Mouse (Mus musculus) kidney, postnatal 0 days (tissue): ENCODE measurements around the gene Trp53tg5. TPM values are rescaled to one million over a fixed set of nuclear protein-coding genes. Genes with fewer than 3 reads are reported as not detected.
A peak's percentile ranks its signal among the peaks of the same experiment; 100 is the strongest.

ENCODE experiments used
- ATAC-seq: fragments of 200-750 bp; cut with Nextera tagmentation; replicated peaks from 2 replicates; pipeline ENCODE4 v1.8.0; 2017; ENCODE audit warnings: low read depth, moderate number of reproducible peaks, moderate TSS enrichment, moderate library complexity; ENCODE audit not compliant: low FRiP score
- DNase-seq: peaks from one replicate; pipeline ENCODE4 v3.0.0-alpha.2; 2016; ENCODE audit warnings: low spot score
- H3K27ac ChIP-seq: fragments of 300-500 bp; sonication (generic); 2 replicates; pipeline ENCODE4 v1.5.1; 2014; ENCODE audit warnings: mild to moderate bottlenecking
- H3K27me3 ChIP-seq: fragments of 300-500 bp; sonication (generic); 2 replicates; pipeline ENCODE4 v1.6.1; 2014; ENCODE audit warnings: low read length, mixed read lengths; ENCODE audit not compliant: insufficient read depth
- H3K36me3 ChIP-seq: fragments of 300-500 bp; sonication (generic); 2 replicates; pipeline ENCODE4 v1.6.1; 2014; ENCODE audit warnings: low read length, mixed read lengths; ENCODE audit not compliant: insufficient read depth
- H3K4me1 ChIP-seq: fragments of 300-500 bp; sonication (generic); replicated peaks from 2 replicates; pipeline ENCODE4 v1.6.1; 2014; ENCODE audit warnings: antibody characterized with exemption, low read length, mixed read lengths; ENCODE audit not compliant: insufficient read depth
- H3K4me2 ChIP-seq: fragments of 300-500 bp; sonication (generic); 2 replicates; pipeline ENCODE4 v1.6.1; 2014; ENCODE audit warnings: mild to moderate bottlenecking, low read length, moderate library complexity, mixed read lengths
- H3K4me3 ChIP-seq: fragments of 300-500 bp; sonication (generic); replicated peaks from 2 replicates; pipeline ENCODE4 v1.5.1; 2014; ENCODE audit warnings: low read depth, low read length
- H3K9ac ChIP-seq: fragments of 300-500 bp; sonication (generic); 2 replicates; pipeline ENCODE4 v1.6.1; 2014; ENCODE audit warnings: low read depth, low read length
- H3K9me3 ChIP-seq: fragments of 300-500 bp; sonication (generic); replicated peaks from 2 replicates; pipeline ENCODE4 v1.6.1; 2016; ENCODE audit warnings: low read length, inconsistent platforms, mixed read lengths
- CTCF ChIP-seq: IDR thresholded peaks from 2 replicates; pipeline ENCODE4 v1.5.1; 2016; ENCODE audit warnings: antibody characterized with exemption, low read depth, mild to moderate bottlenecking, moderate library complexity
- WGBS: fragments of 180-500 bp; shearing (Covaris S2); extraction: QIAGEN DNeasy Blood & Tissue Kit; methylation state at CpG from one replicate; pipeline ENCODE4 v1.1.7; 2014; 5-methylcytosine and 5-hydroxymethylcytosine counted together
- polyA plus RNA-seq: library from polyadenylated mRNA; unstranded; fragments of >200 nt; fragmentation: Nextera tagmentation; extraction: Ambion mirVana; gene quantifications from 2 replicates; pipeline ENCODE4 v1.2.1, GENCODE M21; 2015

Trp53tg5 gene
- polyA plus RNA-seq, 1 experiment from 2014 or later, result not detected

GRCm38 (mm10) chr2:164441731-164442130 lies 31.8 kb downstream of the Trp53tg5 start:
- H3K27ac ChIP-seq, result peak overlapping the region; percentile 87
- H3K9ac ChIP-seq, result peak overlapping the region; percentile 83
- H3K9me3 ChIP-seq, result no peaks in the 10 kb centered on the region
- 25% methylated on average over 7 of the region's 7 CpGs for WGBS
- peak overlapping the region; percentile 63 for H3K4me2 ChIP-seq
- H3K4me3 ChIP-seq, result peak overlapping the region; percentile 70
- H3K36me3 ChIP-seq, result no peaks in the 10 kb centered on the region
- no peaks in the 10 kb centered on the region for H3K27me3 ChIP-seq
- no peak for TF ChIP-seq CTCF
- peaks cover 17% of the 10 kb centered on the region for H3K4me1 ChIP-seq
- DNase-seq, result no peak
- ATAC-seq, result no peak

GRCm38 (mm10) chr2:164441155-164441554 lies 32.4 kb downstream of the Trp53tg5 start:
- Histone ChIP-seq H3K9me3 (no peaks in the 10 kb centered on the region), H3K9ac (peak overlapping the region; percentile 83), H3K4me3 (peak overlapping the region; percentile 70), H3K36me3 (no peaks in the 10 kb centered on the region), H3K4me1 (peaks cover 22% of the 10 kb centered on the region), H3K4me2 (peak overlapping the region; percentile 63), H3K27ac (peak overlapping the region; percentile 87), H3K27me3 (no peaks in the 10 kb centered on the region)
- ATAC-seq, result no peak
- peak; percentile 35 for DNase-seq
- no peak for TF ChIP-seq CTCF
- WGBS, result 18% methylated on average over 8 of the region's 8 CpGs

- Histone ChIP-seq H3K9ac (no peak overlapping the region), H3K27me3 (no peaks in the 10 kb centered on the region), H3K4me1 (peaks cover 30% of the 10 kb centered on the region), H3K9me3 (no peaks in the 10 kb centered on the region), H3K4me2 (peak overlapping the region; percentile 63), H3K27ac (peak overlapping the region; percentile 87; the same call in 1 of the 2 replicates), H3K4me3 (peak overlapping the region; percentile 70; the same call in 1 of the 2 replicates), H3K36me3 (no peaks in the 10 kb centered on the region)
- ATAC-seq (no peak), DNase-seq (no peak)
- 47% methylated on average over 5 of the region's 5 CpGs for WGBS
- TF ChIP-seq CTCF, result no peak
Observed at GRCm38 (mm10) chr2:164440314-164440713, 33.2 kb downstream of the Trp53tg5 start.

- H3K27ac ChIP-seq, result peak overlapping the region; percentile 93
- H3K9ac ChIP-seq, result 0 out of 2 replicates have a peak overlapping the region, but pooled peaks have one; percentile 9
- no peak overlapping the region for H3K4me3 ChIP-seq
- peaks cover 41% of the 10 kb centered on the region for H3K4me1 ChIP-seq
- H3K4me2 ChIP-seq, result peak overlapping the region; percentile 63
- 59% methylated on average over 3 of the region's 3 CpGs for WGBS
- no peaks in the 10 kb centered on the region for H3K36me3 ChIP-seq
- ATAC-seq (no peak), DNase-seq (no peak)
- TF ChIP-seq CTCF, result no peak
- H3K27me3 ChIP-seq, result no peaks in the 10 kb centered on the region
- no peaks in the 10 kb centered on the region for H3K9me3 ChIP-seq
Observed at GRCm38 (mm10) chr2:164439001-164439421, 34.5 kb downstream of the Trp53tg5 start.

- ATAC-seq (no peak), DNase-seq (no peak)
- Histone ChIP-seq H3K9me3 (no peaks in the 10 kb centered on the region), H3K4me1 (peaks cover 48% of the 10 kb centered on the region), H3K36me3 (no peaks in the 10 kb centered on the region), H3K27ac (peak overlapping the region; percentile 93), H3K4me2 (peak overlapping the region; percentile 63), H3K4me3 (no peak overlapping the region), H3K27me3 (no peaks in the 10 kb centered on the region), H3K9ac (0 out of 2 replicates have a peak overlapping the region, but pooled peaks have one; percentile 9)
- 22% methylated on average over 8 of the region's 8 CpGs for WGBS
- no peak for TF ChIP-seq CTCF
Observed at GRCm38 (mm10) chr2:164438257-164438656, 35.3 kb downstream of the Trp53tg5 start.

GRCm38 (mm10) chr2:164437710-164438109 lies 35.8 kb downstream of the Trp53tg5 start:
- Histone ChIP-seq H3K9ac (peak overlapping the region; percentile 42; the same call in 1 of the 2 replicates), H3K4me2 (peak overlapping the region; percentile 63), H3K27me3 (no peaks in the 10 kb centered on the region), H3K36me3 (no peaks in the 10 kb centered on the region), H3K4me3 (no peak overlapping the region), H3K27ac (peak overlapping the region; percentile 93), H3K9me3 (no peaks in the 10 kb centered on the region), H3K4me1 (peaks cover 54% of the 10 kb centered on the region)
- no peak for DNase-seq
- WGBS, result 18% methylated on average over 6 of the region's 6 CpGs
- no peak for TF ChIP-seq CTCF
- no peak for ATAC-seq

- peak; percentile 79 for DNase-seq
- peak overlapping the region; percentile 52; the same call in 1 of the 2 replicates for H3K9ac ChIP-seq
- no peak overlapping the region; the same call in 1 of the 2 replicates for H3K4me3 ChIP-seq
- no peak for TF ChIP-seq CTCF
- peak overlapping the region; percentile 93 for H3K27ac ChIP-seq
- WGBS, result 35% methylated on average over 3 of the region's 3 CpGs
- ATAC-seq, result peak; percentile 45
- H3K36me3 ChIP-seq, result no peaks in the 10 kb centered on the region
- peaks cover 61% of the 10 kb centered on the region for H3K4me1 ChIP-seq
- H3K27me3 ChIP-seq, result no peaks in the 10 kb centered on the region
- peak overlapping the region; percentile 63 for H3K4me2 ChIP-seq
- no peaks in the 10 kb centered on the region for H3K9me3 ChIP-seq
Observed at GRCm38 (mm10) chr2:164436961-164437360, 36.6 kb downstream of the Trp53tg5 start.
